Mouse (Mus musculus): ENCODE data around the gene Sfxn2. TPM values are rescaled to one million over a fixed set of nuclear protein-coding genes. Genes with fewer than 3 reads are reported as not detected.

The Sfxn2 gene
- polyA plus RNA-seq, 1 experiment from 2014 or later, result 11.4 TPM

DNA sequence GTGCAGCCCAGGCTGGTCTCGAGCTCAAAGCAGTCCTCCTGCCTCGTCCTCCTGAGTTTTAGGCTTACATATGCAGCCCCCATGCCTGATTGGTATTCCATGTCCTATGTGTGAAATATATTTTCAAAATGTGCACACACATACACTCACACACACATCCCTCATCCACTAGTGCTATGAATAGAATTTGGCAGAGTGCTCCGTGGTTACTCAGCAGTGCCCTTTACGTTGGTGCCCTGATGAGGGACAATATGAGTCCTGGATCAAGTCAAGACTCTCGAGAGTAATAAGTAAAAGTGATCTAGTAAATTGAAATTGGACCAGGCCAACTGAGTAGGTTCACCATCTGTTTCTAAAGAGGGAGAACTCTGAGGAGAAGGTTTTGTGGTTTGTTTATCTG, 70.1 kb downstream of the Sfxn2 start:
- WGBS, result 40% methylated on average over 5 of the region's 5 CpGs
- Histone ChIP-seq H3K4me2 (ENCODE audit: low read depth, low read length) (peak overlapping the region; percentile 50), H3K27me3 (ENCODE audit: control insufficient read depth, insufficient read depth, low read length) (no peaks in the 10 kb centered on the region), H3K9me3 (replicated peaks; ENCODE audit: control insufficient read depth, low read length) (no peaks in the 10 kb centered on the region), H3K9ac (ENCODE audit: low read length) (peak overlapping the region; percentile 51), H3K4me1 (ENCODE audit: control insufficient read depth, insufficient read depth, low read length) (peaks cover 85% of the 10 kb centered on the region), H3K27ac (ENCODE audit: low read length) (peak overlapping the region; percentile 90), H3K4me3 (ENCODE audit: low read length) (no peak overlapping the region), H3K36me3 (ENCODE audit: control insufficient read depth, insufficient read depth) (peaks cover 9% of the 10 kb centered on the region)
- ATAC-seq (replicated peaks; ENCODE audit: extremely low read depth, insufficient read depth, low FRiP score), result no peak

DNA sequence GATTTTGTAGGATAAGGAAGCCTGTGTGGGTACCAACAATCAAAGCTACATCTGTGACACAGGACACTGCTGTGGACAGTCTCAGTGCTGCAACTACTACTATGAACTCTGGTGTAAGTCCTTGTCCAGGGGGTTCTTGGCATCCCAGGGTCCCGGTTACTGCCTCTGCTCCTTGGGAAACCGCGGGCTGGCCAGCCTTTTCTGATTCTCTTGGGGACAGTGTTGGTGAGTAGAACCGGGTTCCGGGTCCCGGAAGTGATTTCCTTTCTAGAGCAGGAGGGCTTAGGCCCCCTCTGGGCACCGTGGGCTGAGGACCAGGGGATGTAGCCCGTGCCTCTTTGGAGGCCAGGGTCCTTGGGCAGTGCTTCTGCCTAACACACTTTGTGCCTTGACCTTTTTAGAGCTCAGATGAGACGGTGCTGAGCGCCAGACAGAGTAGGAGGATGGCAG, 71.2 kb downstream of the Sfxn2 start:
- Histone ChIP-seq H3K4me3 (ENCODE audit: low read length) (no peak overlapping the region), H3K36me3 (ENCODE audit: control insufficient read depth, insufficient read depth) (peaks cover 12% of the 10 kb centered on the region; the same call in 1 of the 2 replicates), H3K4me1 (ENCODE audit: control insufficient read depth, insufficient read depth, low read length) (peaks cover 78% of the 10 kb centered on the region), H3K9me3 (replicated peaks; ENCODE audit: control insufficient read depth, low read length) (no peaks in the 10 kb centered on the region), H3K27ac (ENCODE audit: low read length) (peak overlapping the region; percentile 90), H3K27me3 (ENCODE audit: control insufficient read depth, insufficient read depth, low read length) (no peaks in the 10 kb centered on the region), H3K9ac (ENCODE audit: low read length) (peak overlapping the region; percentile 64), H3K4me2 (ENCODE audit: low read depth, low read length) (peak overlapping the region; percentile 50)
- 47% methylated on average over 10 of the region's 10 CpGs for WGBS
- no peak for ATAC-seq (replicated peaks; ENCODE audit: extremely low read depth, insufficient read depth, low FRiP score)

DNA sequence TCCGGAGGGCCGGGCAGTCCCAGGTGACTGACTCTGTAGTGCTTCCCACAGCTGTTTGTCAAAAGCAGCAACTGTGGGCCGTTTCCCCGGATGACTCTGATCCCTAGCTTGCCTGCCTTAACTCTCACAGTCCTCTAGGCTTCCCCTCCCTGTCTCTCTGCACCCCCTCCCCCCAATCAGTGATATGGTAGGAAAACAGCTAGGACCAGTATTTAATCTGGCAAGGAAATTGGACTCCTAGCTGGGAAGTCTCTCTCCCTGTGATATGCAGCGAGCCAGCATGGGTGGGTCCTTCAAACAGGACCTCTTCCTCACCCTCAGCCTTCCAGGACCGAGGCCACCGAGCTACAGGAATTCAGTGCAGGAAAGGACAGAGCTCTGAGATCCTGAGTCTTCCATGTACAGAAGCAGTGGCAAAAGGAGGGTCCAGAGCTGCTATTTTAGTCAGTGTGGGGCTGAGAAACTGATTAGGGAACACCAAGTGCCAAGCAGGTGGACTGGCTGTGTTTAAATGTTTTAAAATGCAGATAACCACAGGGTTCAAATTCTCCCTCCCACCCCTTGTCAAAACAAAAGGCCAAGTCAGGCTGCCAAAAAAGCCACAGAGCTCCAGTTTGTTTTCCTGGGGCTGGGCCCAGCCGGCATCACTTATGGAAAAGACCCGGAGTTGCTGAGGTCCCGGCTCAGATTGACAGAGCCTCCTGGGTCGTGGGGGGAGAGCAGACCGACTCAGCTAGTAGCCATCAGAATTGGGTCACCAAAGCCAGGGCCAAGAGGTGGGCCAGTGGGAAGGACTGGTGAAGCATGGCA, 71.8 kb downstream of the Sfxn2 start:
- no peak overlapping the region for H3K4me3 ChIP-seq (ENCODE audit: low read length)
- H3K4me2 ChIP-seq (ENCODE audit: low read depth, low read length), result peak overlapping the region; percentile 50
- no peaks in the 10 kb centered on the region for H3K27me3 ChIP-seq (ENCODE audit: control insufficient read depth, insufficient read depth, low read length)
- H3K27ac ChIP-seq (ENCODE audit: low read length), result peak overlapping the region; percentile 90
- ATAC-seq (replicated peaks; ENCODE audit: extremely low read depth, insufficient read depth, low FRiP score), result peak; percentile 65
- H3K9me3 ChIP-seq (replicated peaks; ENCODE audit: control insufficient read depth, low read length), result no peaks in the 10 kb centered on the region
- 12% methylated on average over 12 of the region's 12 CpGs for WGBS
- peak overlapping the region; percentile 64 for H3K9ac ChIP-seq (ENCODE audit: low read length)
- H3K36me3 ChIP-seq (ENCODE audit: control insufficient read depth, insufficient read depth), result peaks cover 12% of the 10 kb centered on the region; the same call in 1 of the 2 replicates
- peaks cover 72% of the 10 kb centered on the region for H3K4me1 ChIP-seq (ENCODE audit: control insufficient read depth, insufficient read depth, low read length)

DNA sequence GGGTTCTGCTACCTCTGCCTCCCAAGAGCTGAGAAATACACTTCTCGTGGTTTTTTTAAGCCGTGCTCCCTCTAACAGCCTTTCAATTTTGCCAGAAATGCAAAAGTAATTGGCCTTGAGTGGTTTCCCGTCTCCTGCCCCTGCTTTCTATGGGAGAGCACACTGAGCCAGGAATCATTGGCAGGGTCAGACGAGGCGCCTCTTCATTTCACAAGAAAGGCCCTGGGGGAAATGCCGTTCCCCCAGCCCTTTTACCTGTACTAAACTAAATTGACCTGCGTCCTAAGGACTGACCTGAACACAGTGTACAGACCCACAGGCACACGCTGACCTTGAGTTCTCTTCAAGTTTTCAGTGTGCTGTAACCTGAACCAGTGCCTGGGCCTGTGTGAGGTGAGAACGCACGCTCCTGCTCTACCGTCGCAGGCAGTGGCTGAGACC, 72.9 kb downstream of the Sfxn2 start:
- H3K4me1 ChIP-seq (ENCODE audit: control insufficient read depth, insufficient read depth, low read length), result peaks cover 63% of the 10 kb centered on the region
- H3K27me3 ChIP-seq (ENCODE audit: control insufficient read depth, insufficient read depth, low read length), result no peaks in the 10 kb centered on the region
- H3K36me3 ChIP-seq (ENCODE audit: control insufficient read depth, insufficient read depth), result peaks cover 12% of the 10 kb centered on the region; the same call in 1 of the 2 replicates
- H3K4me3 ChIP-seq (ENCODE audit: low read length), result no peak overlapping the region
- ATAC-seq (replicated peaks; ENCODE audit: extremely low read depth, insufficient read depth, low FRiP score), result no peak
- 72% methylated on average over 12 of the region's 12 CpGs for WGBS
- H3K9me3 ChIP-seq (replicated peaks; ENCODE audit: control insufficient read depth, low read length), result no peaks in the 10 kb centered on the region
- H3K4me2 ChIP-seq (ENCODE audit: low read depth, low read length), result peak overlapping the region; percentile 50
- H3K9ac ChIP-seq (ENCODE audit: low read length), result peak overlapping the region; percentile 24; the same call in 1 of the 2 replicates
- peak overlapping the region; percentile 90 for H3K27ac ChIP-seq (ENCODE audit: low read length)

DNA sequence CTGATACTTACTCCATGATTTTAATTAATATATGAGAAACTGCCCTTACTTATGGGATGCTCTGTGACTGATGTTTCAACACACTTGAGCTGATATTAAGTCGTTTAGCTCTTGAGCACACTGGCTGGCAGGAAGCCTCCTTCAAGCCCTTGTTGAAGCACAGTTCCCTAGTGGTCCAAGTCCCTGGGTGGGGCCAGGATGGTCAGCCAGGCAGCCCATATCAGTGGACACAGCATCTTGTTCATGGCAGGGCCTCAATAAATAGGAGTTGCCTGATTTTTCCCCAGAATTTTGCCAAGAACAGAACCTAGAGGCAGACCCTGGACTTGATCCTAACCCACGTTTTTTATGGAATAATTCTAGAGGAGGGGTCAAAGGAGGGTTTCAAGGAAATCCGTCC, 74.1 kb downstream of the Sfxn2 start:
- Histone ChIP-seq H3K9me3 (replicated peaks; ENCODE audit: control insufficient read depth, low read length) (no peaks in the 10 kb centered on the region), H3K27ac (ENCODE audit: low read length) (peak overlapping the region; percentile 14; the same call in 1 of the 2 replicates), H3K4me1 (ENCODE audit: control insufficient read depth, insufficient read depth, low read length) (peaks cover 51% of the 10 kb centered on the region), H3K27me3 (ENCODE audit: control insufficient read depth, insufficient read depth, low read length) (no peaks in the 10 kb centered on the region), H3K36me3 (ENCODE audit: control insufficient read depth, insufficient read depth) (peaks cover 16% of the 10 kb centered on the region; the same call in 1 of the 2 replicates), H3K4me3 (ENCODE audit: low read length) (no peak overlapping the region), H3K9ac (ENCODE audit: low read length) (no peak overlapping the region), H3K4me2 (ENCODE audit: low read depth, low read length) (no peak overlapping the region)
- WGBS, result 57% methylated on average over 3 of the region's 3 CpGs
- ATAC-seq (replicated peaks; ENCODE audit: extremely low read depth, insufficient read depth, low FRiP score), result no peak

Other genes starting within 250 kb of the Sfxn2 start
- 4.1 and 5.1 TPM in 2 replicates for gene Psd, start 246.2 kb upstream of the Sfxn2 start, polyA plus RNA-seq (2015; fragmentation: Nextera tagmentation; extraction: Ambion mirVana)
- 11.0 and 12.8 TPM in 2 replicates for gene Fbxl15, start 245.2 kb upstream of the Sfxn2 start, polyA plus RNA-seq (2015; fragmentation: Nextera tagmentation; extraction: Ambion mirVana)
- gene Cuedc2, start 234.7 kb upstream of the Sfxn2 start, polyA plus RNA-seq (2015; fragmentation: Nextera tagmentation; extraction: Ambion mirVana), result 142 and 150 TPM in 2 replicates
- 6.0 TPM in 2 replicates for gene Mfsd13a, start 232.2 kb upstream of the Sfxn2 start, polyA plus RNA-seq (2015; fragmentation: Nextera tagmentation; extraction: Ambion mirVana)
- gene 2310034G01Rik, start 223.1 kb upstream of the Sfxn2 start, polyA plus RNA-seq (2015; fragmentation: Nextera tagmentation; extraction: Ambion mirVana), result 1.1 and 1.2 TPM in 2 replicates
- 126 and 130 TPM in 2 replicates for gene Actr1a, start 177.6 kb upstream of the Sfxn2 start, polyA plus RNA-seq (2015; fragmentation: Nextera tagmentation; extraction: Ambion mirVana)
- 17.6 and 18.8 TPM in 2 replicates for gene Sufu, start 176.5 kb upstream of the Sfxn2 start, polyA plus RNA-seq (2015; fragmentation: Nextera tagmentation; extraction: Ambion mirVana)
- gene Trim8, start 71.7 kb upstream of the Sfxn2 start, polyA plus RNA-seq (2015; fragmentation: Nextera tagmentation; extraction: Ambion mirVana), result 17.0 and 19.4 TPM in 2 replicates
- gene Arl3, start 167 bp upstream of the Sfxn2 start, polyA plus RNA-seq (2015; fragmentation: Nextera tagmentation; extraction: Ambion mirVana), result 95.6 and 101 TPM in 2 replicates
- gene Wbp1l, start 25.7 kb downstream of the Sfxn2 start, polyA plus RNA-seq (2015; fragmentation: Nextera tagmentation; extraction: Ambion mirVana), result 60.5 and 63.3 TPM in 2 replicates
- 1.00 and 1.7 TPM in 2 replicates for gene Cyp17a1, start 99.8 kb downstream of the Sfxn2 start, polyA plus RNA-seq (2015; fragmentation: Nextera tagmentation; extraction: Ambion mirVana)
- 13.7 and 14.9 TPM in 2 replicates for gene Borcs7, start 116.5 kb downstream of the Sfxn2 start, polyA plus RNA-seq (2015; fragmentation: Nextera tagmentation; extraction: Ambion mirVana)
- gene As3mt, start 134.1 kb downstream of the Sfxn2 start, polyA plus RNA-seq (2015; fragmentation: Nextera tagmentation; extraction: Ambion mirVana), result 46.7 and 52.1 TPM in 2 replicates
- 1.9 and 2.7 TPM in 2 replicates for gene Cnnm2, start 188.2 kb downstream of the Sfxn2 start, polyA plus RNA-seq (2015; fragmentation: Nextera tagmentation; extraction: Ambion mirVana)

All from heart, embryonic 16.5 days (tissue).